ENCODE assay signal across 17 mouse cellular contexts in the genomic region with DNA sequence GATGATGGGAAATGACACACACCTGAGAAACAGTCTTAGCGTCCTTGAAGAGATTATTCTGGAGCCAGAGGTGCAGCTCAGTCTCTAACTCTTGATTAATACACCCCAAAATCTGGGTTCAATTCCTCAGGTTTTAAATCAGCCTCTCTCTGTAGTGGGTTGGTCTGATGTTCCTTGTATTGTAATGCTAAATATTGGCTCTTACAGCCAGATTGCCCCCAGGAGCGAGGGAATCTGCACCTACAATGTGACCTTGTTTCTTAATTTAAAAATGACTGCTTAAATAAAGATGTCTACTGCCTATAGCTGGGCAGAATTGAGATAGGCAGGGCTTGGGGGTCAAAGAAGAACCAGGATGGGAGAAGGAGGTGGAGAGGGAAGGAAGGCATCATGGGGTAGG. TPM values are rescaled to one million over a fixed set of nuclear protein-coding genes. Genes with fewer than 3 reads are reported as not detected.
"Had no signal": no experiment of that assay in that cellular context is flagged by ENCODE, and none has a peak within 500 bp of the region (broad histone marks: within the 10 kb centered on the region; RNA-seq: fewer than 3 reads in every experiment).

No protein-coding gene starts in this region.

- H3K9ac ChIP-seq: liver, embryonic 14.5 days; lung, embryonic 14.5 days; midbrain, embryonic 13.5 days; neural tube, embryonic 12.5 days; stomach, embryonic 15.5 days had no signal

- H3K27me3 ChIP-seq: midbrain, embryonic 13.5 days; neural tube, embryonic 12.5 days; stomach, embryonic 15.5 days had no signal

- H3K9me3 ChIP-seq: midbrain, embryonic 10.5 days; midbrain, embryonic 13.5 days; neural tube, embryonic 12.5 days; stomach, embryonic 15.5 days had no signal

- H3K4me3 ChIP-seq: midbrain, embryonic 10.5 days; midbrain, embryonic 13.5 days; myocyte; neural tube, embryonic 12.5 days; stomach, embryonic 15.5 days had no signal

- H3K4me1 ChIP-seq: midbrain, embryonic 10.5 days; midbrain, embryonic 13.5 days; neural tube, embryonic 12.5 days; stomach, embryonic 15.5 days had no signal

- H3K4me2 ChIP-seq: lung, embryonic 14.5 days; midbrain, embryonic 13.5 days; neural tube, embryonic 12.5 days; stomach, embryonic 15.5 days had no signal

- H3K36me3 ChIP-seq: midbrain, embryonic 10.5 days; midbrain, embryonic 13.5 days; neural tube, embryonic 12.5 days; stomach, embryonic 15.5 days had no signal

- DNase-seq: lung, adult 18-20 months; lung, embryonic 14.5 days; lung, postnatal 10 days; lung, postnatal 4 days; right cerebral cortex, postnatal 14 days; thymus, adult 2 months; thymus, postnatal 25 days; thymus, postnatal 4 days had no signal

- ATAC-seq: midbrain, embryonic 16.5 days had no signal

- H3K27ac ChIP-seq: liver, embryonic 14.5 days; midbrain, embryonic 10.5 days; midbrain, embryonic 13.5 days; neural tube, embryonic 12.5 days; stomach, embryonic 15.5 days; stomach, postnatal 0 days had no signal

RNA-seq across cellular contexts. Expression of a gene that starts 32.1 kb away (rescaled TPM):
- polyA plus RNA-seq: midbrain, embryonic 10.5 days; midbrain, embryonic 13.5 days; midbrain, embryonic 16.5 days; neural tube, embryonic 14.5 days had no signal
